Mouse (Mus musculus) C2C12 (cell line): ENCODE data around the gene Ccl25.

Source experiments
- CTCF ChIP-seq: IDR thresholded peaks from one replicate; pipeline ENCODE4 v1.5.1; 2011; ENCODE audit not compliant: control insufficient read depth, insufficient read depth, insufficient read length
- MAX ChIP-seq: IDR thresholded peaks from one replicate; pipeline ENCODE4 v1.6.1; 2011; ENCODE audit warnings: mild to moderate bottlenecking, control low read depth

- TF ChIP-seq MAX, result no peak
- TF ChIP-seq CTCF, result no peak
These were observed 43.5 kb downstream of the Ccl25 start for GRCm38 (mm10) chr8:4368470-4368869.
